Mouse (Mus musculus) cortical plate, adult 2 months (tissue): ENCODE measurements at regions not wholly inside any gene's neighbourhood (a gene's known extent, or its start where the extent isn't known, plus 50 kb on each side); places are given as distances from the start of the nearest gene placed in this dataset.

Source experiments
- CTCF ChIP-seq: fragments of 200-500 bp; IDR thresholded peaks from 2 replicates; pipeline ENCODE4 v1.5.1; 2011; ENCODE audit warnings: mild to moderate bottlenecking, control low read depth, low read length; ENCODE audit not compliant: insufficient read depth; ENCODE audit errors: extremely low read depth
- POLR2A ChIP-seq: fragments of 200-500 bp; IDR thresholded peaks from 2 replicates; pipeline ENCODE4 v1.6.1; 2011; ENCODE audit warnings: mild to moderate bottlenecking, low read length, control low read depth; ENCODE audit not compliant: insufficient read depth; ENCODE audit errors: extremely low read depth

DNA sequence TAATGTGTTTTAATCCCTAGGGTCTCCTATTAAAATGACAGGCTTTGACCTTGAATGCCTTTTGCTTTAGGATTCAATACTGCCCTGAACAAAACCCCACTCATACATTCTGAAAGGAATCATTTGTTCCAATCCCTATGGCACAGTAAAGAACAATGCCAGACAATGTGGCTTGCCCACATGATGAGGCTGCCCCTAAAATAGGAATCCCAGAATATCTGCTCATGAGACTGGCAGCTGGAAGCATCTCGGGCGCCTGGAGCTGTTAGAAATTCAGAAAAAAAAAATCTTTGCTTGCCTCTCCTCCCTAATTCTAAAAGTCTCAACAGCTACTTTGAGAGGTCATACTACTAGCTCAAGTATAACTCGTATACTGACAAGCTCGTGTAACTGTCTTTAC is 157.5 kb upstream of the Actbl2 start:
- TF ChIP-seq CTCF (no peak), POLR2A (no peak)
